Mouse (Mus musculus): ENCODE results near the gene Prkab2. TPM values are rescaled to one million over a fixed set of nuclear protein-coding genes. Genes with fewer than 3 reads are reported as not detected.

Prkab2 gene
- 1.5 and 2.0 TPM in 2 replicates for polyA plus RNA-seq (2015; fragmentation: Nextera tagmentation; extraction: Ambion mirVana)

GRCm38 (mm10) chr3:97657655-97658411 is at the start of gene Prkab2:
TSS of gene Prkab2 (plus strand) at chr3:97658193.
- peak within 1 kb of the TSS; percentile 80 for H3K9ac ChIP-seq
- H3K4me3 ChIP-seq (replicated peaks) = peak within 1 kb of the TSS; percentile 86
- 0 out of 2 replicates have a peak, but pooled peaks cover 1% of the 10 kb centered on the region for H3K36me3 ChIP-seq
- H3K27ac ChIP-seq = peak within 1 kb of the TSS; percentile 64
- H3K4me2 ChIP-seq = peak within 1 kb of the TSS; percentile 96
- H3K4me1 ChIP-seq (replicated peaks) = peaks cover 23% of the 10 kb centered on the region
- H3K9me3 ChIP-seq (replicated peaks) = no peaks in the 10 kb centered on the region
- WGBS (ENCODE audit: insufficient replicate concordance) = 3% methylated on average over 40 of the region's 51 CpGs
- DNase-seq (peak; percentile 97), ATAC-seq (ENCODE audit: low read depth) (peak; percentile 98)
- no peaks in the 10 kb centered on the region for H3K27me3 ChIP-seq

- Histone ChIP-seq H3K4me1 (replicated peaks) (peaks cover 25% of the 10 kb centered on the region), H3K9me3 (replicated peaks) (no peaks in the 10 kb centered on the region), H3K4me3 (replicated peaks) (peak overlapping the region; percentile 73), H3K27me3 (0 out of 2 replicates have a peak, but pooled peaks cover under 1% of the 10 kb centered on the region), H3K36me3 (no peaks in the 10 kb centered on the region), H3K9ac (peak overlapping the region; percentile 80), H3K4me2 (peak overlapping the region; percentile 94), H3K27ac (peak overlapping the region; percentile 80)
- ATAC-seq (ENCODE audit: low read depth) = peak; percentile 51
- whole genome bisulfite sequencing (ENCODE audit: insufficient replicate concordance) = under 1% methylated on average over 20 of the region's 20 CpGs
- peak; percentile 55 for DNase-seq
These were observed 48.7 kb upstream of the Prkab2 start for GRCm38 (mm10) chr3:97609201-97609844.

- under 1% methylated on average over 53 of the region's 56 CpGs for WGBS (ENCODE audit: insufficient replicate concordance)
These were observed 48.1 kb upstream of the Prkab2 start, which contains the start of gene Chd1l for GRCm38 (mm10) chr3:97609845-97610410. TSS of gene Chd1l (minus strand) at chr3:97610203.

GRCm38 (mm10) chr3:97611021-97611420 is 47.0 kb upstream of the Prkab2 start:
- Histone ChIP-seq H3K9ac (no peak overlapping the region), H3K36me3 (no peaks in the 10 kb centered on the region), H3K4me1 (replicated peaks) (peaks cover 30% of the 10 kb centered on the region), H3K4me2 (0 out of 2 replicates have a peak overlapping the region, but pooled peaks have one; percentile 1), H3K27ac (no peak overlapping the region), H3K27me3 (0 out of 2 replicates have a peak, but pooled peaks cover 2% of the 10 kb centered on the region), H3K9me3 (replicated peaks) (no peaks in the 10 kb centered on the region), H3K4me3 (replicated peaks) (0 out of 2 replicates have a peak overlapping the region, but pooled peaks have one; percentile 73)
- DNase-seq = no peak
- WGBS (ENCODE audit: insufficient replicate concordance) = 73% methylated on average over 6 of the region's 6 CpGs
- no peak for ATAC-seq (ENCODE audit: low read depth)

More at GRCm38 (mm10) chr3:97609845-97610410, 48.1 kb upstream of the Prkab2 start, which contains the start of gene Chd1l:
- H3K27me3 ChIP-seq = 0 out of 2 replicates have a peak, but pooled peaks cover 2% of the 10 kb centered on the region
- peaks cover 27% of the 10 kb centered on the region for H3K4me1 ChIP-seq (replicated peaks)
- peak within 1 kb of the TSS; percentile 94 for H3K4me2 ChIP-seq
- DNase-seq (peak; percentile 88), ATAC-seq (ENCODE audit: low read depth) (peak; percentile 93)
- peak within 1 kb of the TSS; percentile 80 for H3K27ac ChIP-seq
- H3K9ac ChIP-seq = peak within 1 kb of the TSS; percentile 80
- no peaks in the 10 kb centered on the region for H3K36me3 ChIP-seq
- no peaks in the 10 kb centered on the region for H3K9me3 ChIP-seq (replicated peaks)
- H3K4me3 ChIP-seq (replicated peaks) = peak within 1 kb of the TSS; percentile 73

- Histone ChIP-seq H3K36me3 (no peaks in the 10 kb centered on the region), H3K4me1 (replicated peaks) (peaks cover 12% of the 10 kb centered on the region), H3K27ac (no peak overlapping the region), H3K4me3 (replicated peaks) (no peak overlapping the region), H3K9me3 (replicated peaks) (no peaks in the 10 kb centered on the region), H3K4me2 (no peak overlapping the region), H3K27me3 (0 out of 2 replicates have a peak, but pooled peaks cover 2% of the 10 kb centered on the region), H3K9ac (no peak overlapping the region)
- DNase-seq (no peak), ATAC-seq (ENCODE audit: low read depth) (no peak)
- WGBS (ENCODE audit: insufficient replicate concordance) = 21% methylated on average over 1 of the region's 1 CpGs
These were observed 42.8 kb upstream of the Prkab2 start for GRCm38 (mm10) chr3:97615154-97615553.

- no peak overlapping the region for H3K4me2 ChIP-seq
- no peak for ATAC-seq (ENCODE audit: low read depth)
- no peaks in the 10 kb centered on the region for H3K9me3 ChIP-seq (replicated peaks)
- no peak overlapping the region for H3K4me3 ChIP-seq (replicated peaks)
- 54% methylated on average over 4 of the region's 4 CpGs for WGBS (ENCODE audit: insufficient replicate concordance)
- H3K4me1 ChIP-seq (replicated peaks) = 0 out of 2 replicates have a peak, but pooled peaks cover 5% of the 10 kb centered on the region
- no peak overlapping the region for H3K9ac ChIP-seq
- no peak for DNase-seq
- H3K27ac ChIP-seq = no peak overlapping the region; the same call in 1 of the 2 replicates
- no peaks in the 10 kb centered on the region for H3K36me3 ChIP-seq
- H3K27me3 ChIP-seq = 0 out of 2 replicates have a peak, but pooled peaks cover 2% of the 10 kb centered on the region
These were observed 42.1 kb upstream of the Prkab2 start for GRCm38 (mm10) chr3:97615933-97616332.

- 0 out of 2 replicates have a peak, but pooled peaks cover 5% of the 10 kb centered on the region for H3K4me1 ChIP-seq (replicated peaks)
- 0 out of 2 replicates have a peak, but pooled peaks cover 2% of the 10 kb centered on the region for H3K27me3 ChIP-seq
- H3K27ac ChIP-seq = no peak overlapping the region
- H3K9me3 ChIP-seq (replicated peaks) = no peaks in the 10 kb centered on the region
- ATAC-seq (ENCODE audit: low read depth) (no peak), DNase-seq (no peak)
- H3K4me2 ChIP-seq = no peak overlapping the region
- no peaks in the 10 kb centered on the region for H3K36me3 ChIP-seq
- whole genome bisulfite sequencing (ENCODE audit: insufficient replicate concordance) = 81% methylated on average over 19 of the region's 19 CpGs
- H3K4me3 ChIP-seq (replicated peaks) = no peak overlapping the region
- H3K9ac ChIP-seq = no peak overlapping the region
These were observed 40.7 kb upstream of the Prkab2 start for GRCm38 (mm10) chr3:97617091-97617825.

GRCm38 (mm10) chr3:97617899-97618298 is 40.1 kb upstream of the Prkab2 start:
- no peak overlapping the region for H3K27ac ChIP-seq
- H3K36me3 ChIP-seq = no peaks in the 10 kb centered on the region
- 63% methylated on average over 8 of the region's 8 CpGs for WGBS (ENCODE audit: insufficient replicate concordance)
- 0 out of 2 replicates have a peak, but pooled peaks cover 2% of the 10 kb centered on the region for H3K27me3 ChIP-seq
- H3K9ac ChIP-seq = no peak overlapping the region
- H3K9me3 ChIP-seq (replicated peaks) = no peaks in the 10 kb centered on the region
- H3K4me1 ChIP-seq (replicated peaks) = 0 out of 2 replicates have a peak, but pooled peaks cover 5% of the 10 kb centered on the region
- ATAC-seq (ENCODE audit: low read depth) (no peak), DNase-seq (no peak)
- no peak overlapping the region for H3K4me3 ChIP-seq (replicated peaks)
- no peak overlapping the region for H3K4me2 ChIP-seq

- Histone ChIP-seq H3K4me3 (replicated peaks) (no peak overlapping the region), H3K9me3 (replicated peaks) (no peaks in the 10 kb centered on the region), H3K27me3 (no peaks in the 10 kb centered on the region), H3K4me1 (replicated peaks) (no peaks in the 10 kb centered on the region), H3K27ac (no peak overlapping the region), H3K4me2 (no peak overlapping the region), H3K9ac (no peak overlapping the region), H3K36me3 (no peaks in the 10 kb centered on the region)
- DNase-seq (no peak), ATAC-seq (ENCODE audit: low read depth) (no peak)
- 63% methylated on average over 4 of the region's 4 CpGs for WGBS (ENCODE audit: insufficient replicate concordance)
These were observed 37.3 kb upstream of the Prkab2 start for GRCm38 (mm10) chr3:97620657-97621056.

GRCm38 (mm10) chr3:97624611-97625010 is 33.4 kb upstream of the Prkab2 start:
- H3K4me2 ChIP-seq = no peak overlapping the region
- no peak overlapping the region for H3K4me3 ChIP-seq (replicated peaks)
- ATAC-seq (ENCODE audit: low read depth) (no peak), DNase-seq (no peak)
- H3K9me3 ChIP-seq (replicated peaks) = no peaks in the 10 kb centered on the region
- peaks cover 20% of the 10 kb centered on the region for H3K4me1 ChIP-seq (replicated peaks)
- no peak overlapping the region for H3K27ac ChIP-seq
- no peaks in the 10 kb centered on the region for H3K27me3 ChIP-seq
- H3K9ac ChIP-seq = no peak overlapping the region
- H3K36me3 ChIP-seq = no peaks in the 10 kb centered on the region
- 28% methylated on average over 2 of the region's 2 CpGs for WGBS (ENCODE audit: insufficient replicate concordance)

All from liver, embryonic 13.5 days (tissue).